Mouse (Mus musculus): ENCODE measurements around the gene Kcng3. TPM values are rescaled to one million over a fixed set of nuclear protein-coding genes. Genes with fewer than 3 reads are reported as not detected.

Kcng3 gene
- polyA plus RNA-seq, 1 experiment from 2014 or later: not detected

- no peak overlapping the region for H3K4me3 ChIP-seq (ENCODE audit: low read depth, low read length)
- H3K9ac ChIP-seq (ENCODE audit: low read depth, low read length): no peak overlapping the region
- H3K27ac ChIP-seq (replicated peaks; ENCODE audit: low read depth, low read length): no peak overlapping the region
- ATAC-seq (ENCODE audit: low read depth) (no peak), DNase-seq (ENCODE audit: low spot score) (no peak)
- 87% methylated on average over 7 of the region's 7 CpGs for WGBS
- H3K4me1 ChIP-seq (ENCODE audit: control insufficient read depth, insufficient read depth, low read length): no peaks in the 10 kb centered on the region
- H3K9me3 ChIP-seq (ENCODE audit: control insufficient read depth, low read length): no peaks in the 10 kb centered on the region
- H3K27me3 ChIP-seq (replicated peaks; ENCODE audit: control insufficient read depth, insufficient read depth, low read length): no peaks in the 10 kb centered on the region
- H3K36me3 ChIP-seq (ENCODE audit: control insufficient read depth, insufficient read depth, low read length): no peaks in the 10 kb centered on the region
- no peak overlapping the region for H3K4me2 ChIP-seq (ENCODE audit: low read depth, low read length)
These were observed 76.7 kb downstream of the Kcng3 start for GRCm38 (mm10) chr17:83554997-83555396.

- Histone ChIP-seq H3K4me3 (ENCODE audit: low read depth, low read length) (no peak overlapping the region), H3K4me2 (ENCODE audit: low read depth, low read length) (no peak overlapping the region), H3K9ac (ENCODE audit: low read depth, low read length) (no peak overlapping the region), H3K9me3 (ENCODE audit: control insufficient read depth, low read length) (no peaks in the 10 kb centered on the region), H3K4me1 (ENCODE audit: control insufficient read depth, insufficient read depth, low read length) (no peaks in the 10 kb centered on the region; the same call in 1 of the 2 replicates), H3K27me3 (replicated peaks; ENCODE audit: control insufficient read depth, insufficient read depth, low read length) (peaks cover 37% of the 10 kb centered on the region), H3K27ac (replicated peaks; ENCODE audit: low read depth, low read length) (no peak overlapping the region), H3K36me3 (ENCODE audit: control insufficient read depth, insufficient read depth, low read length) (no peaks in the 10 kb centered on the region)
- ATAC-seq (ENCODE audit: low read depth) (no peak), DNase-seq (ENCODE audit: low spot score) (peak; percentile 42)
- WGBS: 24% methylated on average over 12 of the region's 12 CpGs
These were observed 83.0 kb downstream of the Kcng3 start for GRCm38 (mm10) chr17:83548501-83549233.

- Histone ChIP-seq H3K9me3 (ENCODE audit: control insufficient read depth, low read length) (no peaks in the 10 kb centered on the region), H3K27me3 (replicated peaks; ENCODE audit: control insufficient read depth, insufficient read depth, low read length) (peaks cover 37% of the 10 kb centered on the region), H3K27ac (replicated peaks; ENCODE audit: low read depth, low read length) (no peak overlapping the region), H3K4me3 (ENCODE audit: low read depth, low read length) (no peak overlapping the region), H3K36me3 (ENCODE audit: control insufficient read depth, insufficient read depth, low read length) (no peaks in the 10 kb centered on the region), H3K9ac (ENCODE audit: low read depth, low read length) (no peak overlapping the region), H3K4me2 (ENCODE audit: low read depth, low read length) (no peak overlapping the region), H3K4me1 (ENCODE audit: control insufficient read depth, insufficient read depth, low read length) (no peaks in the 10 kb centered on the region; the same call in 1 of the 2 replicates)
- WGBS: 33% methylated on average over 10 of the region's 10 CpGs
- ATAC-seq (ENCODE audit: low read depth) (0 out of 2 replicates have a peak, but pooled peaks have one; percentile 21), DNase-seq (ENCODE audit: low spot score) (no peak)
These were observed 84.5 kb downstream of the Kcng3 start for GRCm38 (mm10) chr17:83547145-83547544.

- Histone ChIP-seq H3K4me3 (ENCODE audit: low read depth, low read length) (peak overlapping the region; percentile 34), H3K4me1 (ENCODE audit: control insufficient read depth, insufficient read depth, low read length) (no peaks in the 10 kb centered on the region; the same call in 1 of the 2 replicates), H3K4me2 (ENCODE audit: low read depth, low read length) (peak overlapping the region; percentile 55), H3K27ac (replicated peaks; ENCODE audit: low read depth, low read length) (no peak overlapping the region), H3K27me3 (replicated peaks; ENCODE audit: control insufficient read depth, insufficient read depth, low read length) (peaks cover 37% of the 10 kb centered on the region), H3K9ac (ENCODE audit: low read depth, low read length) (peak overlapping the region; percentile 45; the same call in 1 of the 2 replicates), H3K36me3 (ENCODE audit: control insufficient read depth, insufficient read depth, low read length) (no peaks in the 10 kb centered on the region), H3K9me3 (ENCODE audit: control insufficient read depth, low read length) (no peaks in the 10 kb centered on the region)
- WGBS: 10% methylated on average over 35 of the region's 35 CpGs
- ATAC-seq (ENCODE audit: low read depth): peak; percentile 64; the same call in 1 of the 2 replicates
- no peak for DNase-seq (ENCODE audit: low spot score)
These were observed 85.6 kb downstream of the Kcng3 start for GRCm38 (mm10) chr17:83545756-83546742.

- H3K4me3 ChIP-seq (ENCODE audit: low read depth, low read length): peak overlapping the region; percentile 34; the same call in 1 of the 2 replicates
- peaks cover 37% of the 10 kb centered on the region for H3K27me3 ChIP-seq (replicated peaks; ENCODE audit: control insufficient read depth, insufficient read depth, low read length)
- peak overlapping the region; percentile 55 for H3K4me2 ChIP-seq (ENCODE audit: low read depth, low read length)
- no peak overlapping the region for H3K9ac ChIP-seq (ENCODE audit: low read depth, low read length)
- DNase-seq (ENCODE audit: low spot score) (no peak), ATAC-seq (ENCODE audit: low read depth) (no peak)
- H3K27ac ChIP-seq (replicated peaks; ENCODE audit: low read depth, low read length): no peak overlapping the region
- 80% methylated on average over 6 of the region's 6 CpGs for WGBS
- H3K36me3 ChIP-seq (ENCODE audit: control insufficient read depth, insufficient read depth, low read length): no peaks in the 10 kb centered on the region
- no peaks in the 10 kb centered on the region for H3K9me3 ChIP-seq (ENCODE audit: control insufficient read depth, low read length)
- no peaks in the 10 kb centered on the region; the same call in 1 of the 2 replicates for H3K4me1 ChIP-seq (ENCODE audit: control insufficient read depth, insufficient read depth, low read length)
These were observed 86.4 kb downstream of the Kcng3 start for GRCm38 (mm10) chr17:83545259-83545658.

GRCm38 (mm10) chr17:83542424-83542823 is 89.3 kb downstream of the Kcng3 start:
- Histone ChIP-seq H3K4me2 (ENCODE audit: low read depth, low read length) (no peak overlapping the region), H3K27ac (replicated peaks; ENCODE audit: low read depth, low read length) (no peak overlapping the region), H3K27me3 (replicated peaks; ENCODE audit: control insufficient read depth, insufficient read depth, low read length) (peaks cover 19% of the 10 kb centered on the region)

GRCm38 (mm10) chr17:83539262-83540037 is 92.2 kb downstream of the Kcng3 start:
- H3K4me1 ChIP-seq (ENCODE audit: control insufficient read depth, insufficient read depth, low read length): 0 out of 2 replicates have a peak, but pooled peaks cover 3% of the 10 kb centered on the region
- 26% methylated on average over 12 of the region's 12 CpGs for WGBS
- no peaks in the 10 kb centered on the region for H3K27me3 ChIP-seq (replicated peaks; ENCODE audit: control insufficient read depth, insufficient read depth, low read length)
- no peak overlapping the region for H3K27ac ChIP-seq (replicated peaks; ENCODE audit: low read depth, low read length)
- H3K4me2 ChIP-seq (ENCODE audit: low read depth, low read length): no peak overlapping the region
- DNase-seq (ENCODE audit: low spot score) (no peak), ATAC-seq (ENCODE audit: low read depth) (no peak)
- H3K36me3 ChIP-seq (ENCODE audit: control insufficient read depth, insufficient read depth, low read length): no peaks in the 10 kb centered on the region
- no peaks in the 10 kb centered on the region for H3K9me3 ChIP-seq (ENCODE audit: control insufficient read depth, low read length)
- H3K9ac ChIP-seq (ENCODE audit: low read depth, low read length): no peak overlapping the region
- H3K4me3 ChIP-seq (ENCODE audit: low read depth, low read length): no peak overlapping the region

More at GRCm38 (mm10) chr17:83542424-83542823, 89.3 kb downstream of the Kcng3 start:
- DNase-seq (ENCODE audit: low spot score) (no peak), ATAC-seq (ENCODE audit: low read depth) (no peak)
- WGBS: 74% methylated on average over 2 of the region's 2 CpGs
- Histone ChIP-seq H3K4me1 (ENCODE audit: control insufficient read depth, insufficient read depth, low read length) (peaks cover 3% of the 10 kb centered on the region; the same call in 1 of the 2 replicates), H3K9ac (ENCODE audit: low read depth, low read length) (no peak overlapping the region), H3K4me3 (ENCODE audit: low read depth, low read length) (no peak overlapping the region), H3K36me3 (ENCODE audit: control insufficient read depth, insufficient read depth, low read length) (no peaks in the 10 kb centered on the region), H3K9me3 (ENCODE audit: control insufficient read depth, low read length) (no peaks in the 10 kb centered on the region)

- no peak overlapping the region for H3K9ac ChIP-seq (ENCODE audit: low read depth, low read length)
- 53% methylated on average over 1 of the region's 1 CpGs for WGBS
- no peaks in the 10 kb centered on the region for H3K36me3 ChIP-seq (ENCODE audit: control insufficient read depth, insufficient read depth, low read length)
- no peak overlapping the region for H3K4me2 ChIP-seq (ENCODE audit: low read depth, low read length)
- ATAC-seq (ENCODE audit: low read depth) (no peak), DNase-seq (ENCODE audit: low spot score) (no peak)
- H3K4me1 ChIP-seq (ENCODE audit: control insufficient read depth, insufficient read depth, low read length): 0 out of 2 replicates have a peak, but pooled peaks cover 3% of the 10 kb centered on the region
- H3K27me3 ChIP-seq (replicated peaks; ENCODE audit: control insufficient read depth, insufficient read depth, low read length): no peaks in the 10 kb centered on the region
- no peaks in the 10 kb centered on the region for H3K9me3 ChIP-seq (ENCODE audit: control insufficient read depth, low read length)
- no peak overlapping the region for H3K4me3 ChIP-seq (ENCODE audit: low read depth, low read length)
- H3K27ac ChIP-seq (replicated peaks; ENCODE audit: low read depth, low read length): no peak overlapping the region
These were observed 93.0 kb downstream of the Kcng3 start for GRCm38 (mm10) chr17:83538694-83539093.
